ENCODE assay signal across 22 mouse cellular contexts in the genomic region with DNA sequence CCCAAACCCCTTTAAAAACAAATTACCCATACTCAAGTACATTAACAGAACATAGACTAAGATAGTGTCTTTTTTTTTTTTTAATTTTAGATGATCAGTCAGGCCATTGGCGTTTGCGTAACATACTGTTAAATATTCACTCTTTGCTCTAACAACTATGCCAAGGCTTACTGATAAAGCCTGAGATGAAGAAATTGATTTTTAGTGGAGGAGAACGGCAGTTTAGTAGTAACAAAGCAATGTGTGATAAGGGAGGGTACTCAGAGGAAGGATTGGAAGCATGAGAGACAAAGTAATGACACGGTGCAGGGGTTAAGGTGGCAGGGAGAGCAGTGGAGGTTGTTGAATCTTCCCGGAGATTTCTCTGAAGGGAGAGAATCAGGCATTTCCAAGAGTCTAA.
"Had no signal": no experiment of that assay in that cellular context is flagged by ENCODE, and none has a peak within 500 bp of the region (broad histone marks: within the 10 kb centered on the region; RNA-seq: fewer than 3 reads in every experiment).

No protein-coding gene starts in this region.

- H3K4me1 ChIP-seq: heart, embryonic 10.5 days; hindbrain, embryonic 13.5 days; limb, embryonic 10.5 days; limb, embryonic 12.5 days had no signal

- H3K36me3 ChIP-seq: heart, embryonic 10.5 days; hindbrain, embryonic 13.5 days; hindbrain, embryonic 15.5 days; limb, embryonic 10.5 days; limb, embryonic 12.5 days; liver, embryonic 13.5 days; liver, embryonic 15.5 days had no signal

- H3K9me3 ChIP-seq: heart, embryonic 10.5 days; heart, embryonic 12.5 days; hindbrain, embryonic 13.5 days; hindbrain, embryonic 15.5 days; limb, embryonic 10.5 days; limb, embryonic 12.5 days; liver, embryonic 15.5 days had no signal

- ATAC-seq: hindbrain, postnatal 0 days; liver, postnatal 0 days had no signal

- DNase-seq: gastrocnemius, postnatal 14 days; gastrocnemius, postnatal 36 days; heart, adult 18-20 months; heart, postnatal 14 days; heart, postnatal 36 days; kidney, adult 18-20 months; kidney, adult 8-10 months; kidney, postnatal 14 days; kidney, postnatal 36 days; layer of hippocampus, adult 9-11 months; liver; liver, embryonic 13.5 days; liver, postnatal 0 days had no signal

- H3K9ac ChIP-seq: heart, embryonic 12.5 days; hindbrain, embryonic 13.5 days; hindbrain, embryonic 15.5 days; limb, embryonic 12.5 days; liver, embryonic 13.5 days; liver, embryonic 15.5 days; liver, postnatal 0 days had no signal

- H3K27me3 ChIP-seq: heart, embryonic 12.5 days; hindbrain, embryonic 13.5 days; hindbrain, embryonic 15.5 days; limb, embryonic 12.5 days; liver, embryonic 13.5 days; liver, embryonic 15.5 days had no signal

- H3K27ac ChIP-seq: heart, embryonic 10.5 days; hindbrain, embryonic 13.5 days; hindbrain, embryonic 15.5 days; hindbrain, postnatal 0 days; left cerebral cortex, adult 2 months; limb, embryonic 10.5 days; limb, embryonic 12.5 days; liver, embryonic 13.5 days; liver, embryonic 15.5 days had no signal

- H3K4me2 ChIP-seq: heart, embryonic 12.5 days; hindbrain, embryonic 13.5 days; hindbrain, embryonic 15.5 days; limb, embryonic 12.5 days; liver, embryonic 13.5 days; liver, embryonic 15.5 days had no signal

- H3K4me3 ChIP-seq: heart, embryonic 10.5 days; heart, embryonic 12.5 days; hindbrain, embryonic 13.5 days; hindbrain, embryonic 15.5 days; left cerebral cortex, adult 2 months; limb, embryonic 10.5 days; limb, embryonic 12.5 days; liver, embryonic 13.5 days; liver, embryonic 15.5 days had no signal
